Mouse (Mus musculus) A20 (cell line): ENCODE results near the gene Ints6l.
A peak's percentile ranks its signal among the peaks of the same experiment; 100 is the strongest.
"Not testable (repeated sequence)": the region's sequence is repeated elsewhere in the genome, so short reads cannot be mapped to it uniquely, and the experiment has no call there.

Source experiments
- DNase-seq: peaks from one replicate; pipeline ENCODE4 v3.0.0-alpha.2; 2011; ENCODE audit warnings: low read depth, low spot score

Ints6l gene

GRCm38 (mm10) chrX:56524442-56524841 lies 69.8 kb downstream of the Ints6l start, which contains the start of gene Gm10477:
Gm10477 (plus strand) TSS chrX:56524742.
- not testable (repeated sequence) for DNase-seq

- peak; percentile 48 for DNase-seq
Observed at GRCm38 (mm10) chrX:56531266-56531665, 76.6 kb downstream of the Ints6l start.

- peak; percentile 31 for DNase-seq
Observed at GRCm38 (mm10) chrX:56537162-56537561, 82.5 kb downstream of the Ints6l start.

- no peak for DNase-seq
Observed at GRCm38 (mm10) chrX:56549506-56549905, 94.8 kb downstream of the Ints6l start, which contains the start of gene Gm648. Gm648 (minus strand) TSS chrX:56549606.

GRCm38 (mm10) chrX:56553584-56553983 lies 98.9 kb downstream of the Ints6l start:
- no peak for DNase-seq
